Mouse (Mus musculus) T-helper 17 cell (primary cell): ENCODE results near the gene Dbr1.

ENCODE experiments used
- in situ Hi-C, 2 experiments: fragments of 300-600 bp; cut with MboI, MseI; formaldehyde crosslinking; loops; 1 replicate in 1 of 2; 2 replicates in 1 of 2; pipeline ENCODE4 v1.15.1; 2025; ENCODE audit warnings: high pct_unique_total_duplicates in 2 of 2

The Dbr1 gene

DNA sequence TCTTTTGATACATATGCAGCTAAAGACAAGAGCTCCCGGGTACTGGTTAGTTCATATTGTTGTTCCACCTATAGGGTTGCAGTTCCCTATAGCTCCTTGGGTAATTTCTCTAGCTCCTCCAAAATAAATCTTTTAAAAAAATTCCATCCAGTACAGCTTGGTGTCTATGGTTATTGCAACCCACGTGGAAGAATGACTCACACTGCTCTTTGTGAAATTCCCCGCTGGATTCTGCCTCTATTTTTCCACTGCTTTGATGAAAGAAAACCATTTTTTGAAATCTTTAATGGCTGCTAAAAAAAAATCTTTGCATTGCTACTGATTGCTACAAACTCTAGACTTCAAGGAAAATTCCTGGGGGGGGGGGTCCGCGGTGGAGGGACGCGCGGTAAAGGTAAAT is 44.1 kb downstream of the Dbr1 start:
- in situ Hi-C loops: no loop called here

DNA sequence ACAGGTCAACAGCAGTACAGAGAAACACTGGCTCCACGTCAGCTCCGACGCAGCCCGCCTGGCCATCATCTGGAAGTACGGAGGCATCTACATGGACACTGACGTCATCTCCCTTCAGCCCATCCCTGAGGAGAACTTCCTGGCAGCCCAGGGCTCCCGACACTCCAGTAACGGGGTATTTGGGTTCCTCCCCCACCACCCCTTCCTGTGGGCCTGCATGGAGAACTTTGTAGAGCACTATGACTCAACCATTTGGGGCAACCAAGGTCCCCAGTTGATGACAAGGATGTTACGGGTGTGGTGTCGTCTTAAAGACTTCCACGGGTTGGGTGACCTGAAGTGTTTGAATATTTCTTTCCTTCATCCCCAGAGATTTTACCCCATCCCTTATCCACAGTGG is 44.6 kb downstream of the Dbr1 start:
- in situ Hi-C loops: no loop called here

- in situ Hi-C loops: no loop called here
Measured at GRCm38 (mm10) chr9:99622034-99622433, 46.4 kb downstream of the Dbr1 start.

- in situ Hi-C loops: no loop called here
Measured at GRCm38 (mm10) chr9:99622966-99623365, 47.4 kb downstream of the Dbr1 start.

DNA sequence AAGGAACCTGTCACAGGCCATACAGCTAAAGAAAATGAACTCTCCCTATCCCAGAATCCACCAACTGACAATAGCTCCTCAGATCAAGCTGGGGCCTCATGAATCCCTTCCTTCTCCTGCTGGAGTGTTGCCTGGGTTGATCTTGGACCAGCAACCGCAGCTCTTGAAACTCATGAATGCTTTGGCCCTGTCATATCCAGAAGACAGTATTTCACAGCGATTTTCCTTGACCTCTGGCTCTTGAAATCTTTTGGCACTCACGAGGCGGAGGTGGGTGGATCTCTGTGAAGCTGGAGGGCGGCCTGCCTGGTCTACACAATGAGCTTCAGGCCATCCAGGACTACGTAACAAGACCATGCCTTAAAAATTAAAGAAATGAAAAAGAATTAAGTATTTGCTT is 48.5 kb downstream of the Dbr1 start:
- in situ Hi-C loops: no loop called here

- in situ Hi-C loops: no loop called here
Measured at GRCm38 (mm10) chr9:99628581-99628980, 53.0 kb downstream of the Dbr1 start.

DNA sequence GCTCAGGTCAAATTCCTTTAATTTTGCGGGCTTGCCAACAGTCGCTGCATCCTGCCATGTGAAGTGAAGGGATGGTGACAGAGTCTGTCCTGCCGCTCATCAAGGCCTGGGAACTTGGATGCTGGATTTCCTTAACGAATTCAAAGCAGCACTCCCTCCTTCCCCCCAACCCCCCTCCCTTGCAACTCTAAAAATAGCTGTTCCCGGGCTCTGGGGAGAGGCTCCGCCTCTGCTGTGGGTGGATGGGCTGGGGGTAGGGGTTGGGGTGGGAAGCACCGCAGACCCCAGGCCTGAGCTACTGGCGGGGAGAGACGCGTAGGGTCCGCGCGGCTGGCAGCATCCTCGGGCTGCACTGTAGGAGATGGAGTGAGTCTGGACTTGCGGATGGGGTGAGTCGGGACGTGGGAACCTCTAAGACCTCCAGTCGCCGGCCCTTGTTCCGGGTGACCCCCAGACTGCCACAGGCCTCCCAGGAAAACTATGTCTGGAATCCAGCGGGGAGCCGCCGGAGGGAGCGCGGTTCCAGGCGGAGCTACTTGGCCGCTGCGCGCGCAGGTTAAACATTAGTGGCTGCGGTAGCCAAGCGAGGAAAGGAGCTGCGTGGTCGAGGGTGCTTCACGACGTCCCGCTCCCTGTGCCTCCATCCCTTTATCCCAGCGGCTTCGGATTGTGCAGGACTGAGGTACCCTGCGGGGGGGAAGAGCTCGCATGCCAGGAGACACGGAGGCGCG is 53.8 kb downstream of the Dbr1 start, which contains the start of gene Dzip1l:
Gene Dzip1l, plus strand, starts transcription at position 216 of the 731 bp plus-strand sequence.
- in situ Hi-C loops: no loop called here

- in situ Hi-C loops: no loop called here
Measured at GRCm38 (mm10) chr9:99630071-99630470, 54.5 kb downstream of the Dbr1 start.

- in situ Hi-C loops: no loop called here
Measured at GRCm38 (mm10) chr9:99630528-99631125, 55.0 kb downstream of the Dbr1 start.

DNA sequence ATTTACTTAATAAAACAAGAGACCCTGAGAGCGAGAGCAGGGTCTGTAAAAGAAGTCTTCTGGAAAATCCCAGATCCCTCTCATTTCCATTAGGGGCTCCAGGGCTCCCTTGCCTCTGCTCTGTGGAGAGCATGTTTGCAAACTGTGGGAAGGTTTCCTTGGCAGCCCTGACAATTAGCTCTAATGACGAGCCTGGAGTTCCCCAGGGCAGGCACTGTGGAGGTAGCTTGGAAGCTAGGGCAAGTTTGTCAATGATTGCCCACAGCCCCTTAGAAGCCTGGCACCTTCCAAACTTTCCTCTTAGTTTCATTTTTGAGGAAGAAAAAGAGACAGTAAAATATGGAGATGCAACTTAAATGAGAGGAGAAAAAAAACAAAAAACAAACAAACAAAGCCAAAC is 56.2 kb downstream of the Dbr1 start:
- in situ Hi-C loops: no loop called here

DNA sequence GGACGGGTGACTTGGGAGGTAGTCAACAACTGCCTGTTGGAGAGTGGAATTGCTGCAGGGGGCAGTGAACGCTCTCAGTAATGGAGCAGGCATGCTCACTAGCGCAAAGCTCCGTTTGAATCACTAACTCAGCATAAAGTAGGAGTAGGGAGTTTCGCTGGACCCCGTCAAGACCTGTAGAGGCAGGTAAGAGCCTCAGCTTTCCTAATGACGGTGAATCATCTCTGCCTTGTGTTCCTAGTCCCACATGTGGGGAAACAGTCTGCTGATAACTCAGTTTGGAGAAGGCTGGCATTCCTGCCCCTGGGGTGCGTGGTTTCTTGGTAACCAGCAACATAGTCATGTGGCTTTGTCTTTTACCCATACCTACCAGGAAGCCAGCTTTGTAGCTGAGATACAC is 56.7 kb downstream of the Dbr1 start:
- in situ Hi-C loops: no loop called here
